15 mouse cellular contexts compared by ENCODE assay signal in the genomic region with DNA sequence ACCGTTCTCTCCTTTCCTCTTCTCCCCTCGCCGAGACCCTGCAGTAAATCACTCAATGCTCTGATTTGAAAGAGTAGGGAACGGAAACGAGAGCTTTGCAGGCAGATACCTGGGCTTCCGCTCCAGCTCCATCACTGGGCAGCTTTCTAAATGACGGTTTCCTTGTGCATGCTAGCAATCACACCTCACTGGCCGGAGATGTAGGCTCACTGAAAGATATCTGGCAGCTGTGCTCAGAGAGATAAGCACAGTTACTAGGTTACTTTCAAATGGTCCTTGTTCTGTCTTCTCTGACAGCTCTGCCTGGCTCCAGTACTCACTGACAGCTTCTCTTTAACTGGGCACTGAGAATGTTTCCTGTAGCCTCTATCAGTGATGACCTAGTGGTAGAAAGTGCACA.
DNase-seq lines count a peak whose midpoint lies in the region; ATAC-seq and TF ChIP-seq lines count a peak whose summit lies in the region.
"Had no signal": no experiment of that assay in that cellular context is flagged by ENCODE, and none has a peak within 500 bp of the region (broad histone marks: within the 10 kb centered on the region; RNA-seq: fewer than 3 reads in every experiment).

No protein-coding gene starts in this region.

- no peaks in the 10 kb centered on the region for H3K79me2 ChIP-seq in MEL (ENCODE audit: control insufficient read depth, insufficient read depth, low read length, poor library complexity)

- no peak for TF ChIP-seq POLR2A in MEL (IDR thresholded peaks at IDR 0.05; ENCODE audit: control insufficient read depth in 1 of 2, insufficient read depth in 1 of 2, low read depth in 1 of 2, low read length in 2 of 2, poor library complexity in 1 of 2)

- H3K36me3 ChIP-seq in kidney, embryonic 14.5 days (ENCODE audit: control insufficient read depth, insufficient read depth, low read length): no peaks in the 10 kb centered on the region
- H3K36me3 ChIP-seq in kidney, embryonic 16.5 days (ENCODE audit: insufficient read depth, low read length): no peaks in the 10 kb centered on the region
- H3K36me3 ChIP-seq in MEL (ENCODE audit: control insufficient read depth in 1 of 2, insufficient read depth in 2 of 2, low read length in 2 of 2): peaks cover 0 to 10% of the 10 kb centered on the region in 2 experiments; a peak in 2 of 4 replicates
- no peaks in the 10 kb centered on the region for H3K36me3 ChIP-seq in liver, embryonic 16.5 days (ENCODE audit: control insufficient read depth, insufficient read depth)
- H3K36me3 ChIP-seq in forebrain, embryonic 12.5 days (replicated peaks): no peaks in the 10 kb centered on the region
- H3K36me3 ChIP-seq: kidney, embryonic 15.5 days had no signal

- H3K27ac ChIP-seq in kidney, embryonic 14.5 days (ENCODE audit: low read depth, low read length): no peak overlapping the region
- no peak overlapping the region for H3K27ac ChIP-seq in kidney, embryonic 16.5 days (ENCODE audit: low read length)
- H3K27ac ChIP-seq in MEL (ENCODE audit: control insufficient read depth, low read depth, low read length): no peak overlapping the region
- H3K27ac ChIP-seq in liver, embryonic 16.5 days (ENCODE audit: low read length): no peak overlapping the region
- no peak overlapping the region for H3K27ac ChIP-seq in forebrain, embryonic 12.5 days
- H3K27ac ChIP-seq: kidney, embryonic 15.5 days; macrophage had no signal

- H3K27me3 ChIP-seq in kidney, embryonic 14.5 days (ENCODE audit: control insufficient read depth, insufficient read depth, low read length): no peaks in the 10 kb centered on the region
- H3K27me3 ChIP-seq in kidney, embryonic 16.5 days (ENCODE audit: insufficient read depth, low read length): 0 out of 2 replicates have a peak, but pooled peaks cover 5% of the 10 kb centered on the region
- no peaks in the 10 kb centered on the region; a peak in 1 of 4 replicates for H3K27me3 ChIP-seq in MEL (ENCODE audit: control insufficient read depth in 1 of 2, insufficient read depth in 2 of 2, low read length in 2 of 2)
- peaks cover 3% of the 10 kb centered on the region for H3K27me3 ChIP-seq in liver, embryonic 16.5 days (ENCODE audit: control insufficient read depth, insufficient read depth, low read depth, low read length)
- H3K27me3 ChIP-seq in forebrain, embryonic 12.5 days: 0 out of 2 replicates have a peak, but pooled peaks cover 3% of the 10 kb centered on the region

- TF ChIP-seq CTCF in MEL (IDR thresholded peaks at IDR 0.05 in 2 of 3, conservative IDR thresholded peaks at IDR 0.05 in 1 of 3; ENCODE audit: control insufficient read depth in 1 of 3, insufficient read depth in 1 of 3, low read depth in 2 of 3, low read length in 3 of 3, poor library complexity in 1 of 3, severe bottlenecking in 1 of 3): no peak

- peaks cover 10% of the 10 kb centered on the region; the same call in 1 of the 2 replicates for H3K4me1 ChIP-seq in kidney, embryonic 14.5 days (ENCODE audit: control insufficient read depth, insufficient read depth, low read length)
- peaks cover 10% of the 10 kb centered on the region for H3K4me1 ChIP-seq in kidney, embryonic 16.5 days (ENCODE audit: insufficient read depth, low read length)
- H3K4me1 ChIP-seq in MEL (ENCODE audit: control insufficient read depth in 1 of 2, insufficient read depth in 2 of 2, low read length in 2 of 2): peaks cover 4 to 24% of the 10 kb centered on the region in 2 experiments
- peaks cover 25% of the 10 kb centered on the region for H3K4me1 ChIP-seq in liver, embryonic 16.5 days (ENCODE audit: control insufficient read depth, low read depth, low read length)
- peaks cover 9% of the 10 kb centered on the region for H3K4me1 ChIP-seq in forebrain, embryonic 12.5 days

- H3K9ac ChIP-seq in kidney, embryonic 14.5 days (ENCODE audit: low read depth, low read length): peak overlapping the region; percentile 4; the same call in 1 of the 2 replicates
- no peak overlapping the region for H3K9ac ChIP-seq in kidney, embryonic 16.5 days (replicated peaks; ENCODE audit: low read length)
- H3K9ac ChIP-seq in MEL (ENCODE audit: control insufficient read depth, low read depth, low read length, poor library complexity, severe bottlenecking): no peak overlapping the region
- H3K9ac ChIP-seq in liver, embryonic 16.5 days (ENCODE audit: low read depth, low read length): peak overlapping the region; percentile 21; the same call in 1 of the 2 replicates
- H3K9ac ChIP-seq in forebrain, embryonic 12.5 days: no peak overlapping the region
- H3K9ac ChIP-seq: kidney, embryonic 15.5 days had no signal

- peak; percentile 56 to 66; a peak in 3 of 4 replicates for TF ChIP-seq EP300 in MEL (IDR thresholded peaks at IDR 0.05; ENCODE audit: low read depth in 1 of 2, low read length in 2 of 2)

- no peak for TF ChIP-seq RAD21 in MEL (IDR thresholded peaks at IDR 0.05; ENCODE audit: low read depth, low read length)

- WGBS in kidney, embryonic 14.5 days: 16% methylated on average over 8 of the region's 8 CpGs
- WGBS in kidney, embryonic 16.5 days: 12% methylated on average over 8 of the region's 8 CpGs
- WGBS in liver, embryonic 16.5 days (ENCODE audit: insufficient replicate concordance): 11% methylated on average over 8 of the region's 8 CpGs
- WGBS in forebrain, embryonic 12.5 days: 90% methylated on average over 8 of the region's 8 CpGs

- H3K9me3 ChIP-seq in kidney, embryonic 14.5 days (ENCODE audit: control insufficient read depth, low read length): no peaks in the 10 kb centered on the region
- H3K9me3 ChIP-seq in kidney, embryonic 16.5 days (ENCODE audit: low read length): no peaks in the 10 kb centered on the region
- H3K9me3 ChIP-seq in MEL (replicated peaks; ENCODE audit: insufficient read depth, low read length): no peaks in the 10 kb centered on the region
- H3K9me3 ChIP-seq in liver, embryonic 16.5 days (replicated peaks; ENCODE audit: control insufficient read depth, low read length): no peaks in the 10 kb centered on the region
- no peaks in the 10 kb centered on the region for H3K9me3 ChIP-seq in forebrain, embryonic 12.5 days
- H3K9me3 ChIP-seq: kidney, embryonic 15.5 days had no signal

- no peak overlapping the region for H3K4me2 ChIP-seq in kidney, embryonic 14.5 days (replicated peaks; ENCODE audit: low read depth, low read length)
- H3K4me2 ChIP-seq in kidney, embryonic 16.5 days (replicated peaks; ENCODE audit: low read depth, low read length): no peak overlapping the region
- H3K4me2 ChIP-seq in liver, embryonic 16.5 days (ENCODE audit: low read depth, low read length): peak overlapping the region; percentile 46
- no peak overlapping the region for H3K4me2 ChIP-seq in forebrain, embryonic 12.5 days
- H3K4me2 ChIP-seq: kidney, embryonic 15.5 days had no signal

- H3K4me3 ChIP-seq in kidney, embryonic 14.5 days (ENCODE audit: low read length): no peak overlapping the region
- no peak overlapping the region for H3K4me3 ChIP-seq in kidney, embryonic 16.5 days (ENCODE audit: low read length)
- no peak overlapping the region for H3K4me3 ChIP-seq in MEL (ENCODE audit: control insufficient read depth in 1 of 2, insufficient read depth in 1 of 2, low read depth in 2 of 2, low read length in 2 of 2)
- H3K4me3 ChIP-seq in liver, embryonic 16.5 days (ENCODE audit: low read depth, low read length): no peak overlapping the region
- H3K4me3 ChIP-seq in forebrain, embryonic 12.5 days (replicated peaks): no peak overlapping the region
- H3K4me3 ChIP-seq: kidney, embryonic 15.5 days had no signal

- DNase-seq in MEL (ENCODE audit: low read depth, low spot score): peak; percentile 58
- no peak for DNase-seq in spleen, postnatal 4 days (ENCODE audit: low spot score in 2 of 2)
- no peak for DNase-seq in gastrocnemius, postnatal 4 days (ENCODE audit: low spot score in 2 of 2)
- DNase-seq: adrenal gland, adult 8-10 months; cerebellum, postnatal 10 days; heart, adult 18-20 months; lung, adult 18-20 months had no signal

- ATAC-seq in kidney, embryonic 14.5 days (ENCODE audit: low FRiP score, low TSS enrichment): no peak
- no peak for ATAC-seq in kidney, embryonic 16.5 days (ENCODE audit: low FRiP score, low TSS enrichment)
- peak; percentile 56 for ATAC-seq in erythroblast, adult 5-6 weeks (replicated peaks; ENCODE audit: low FRiP score, poor library complexity, severe bottlenecking)
- peak; percentile 80 for ATAC-seq in liver, embryonic 16.5 days (ENCODE audit: low read depth)
- ATAC-seq in forebrain, embryonic 12.5 days (ENCODE audit: low FRiP score): no peak
- ATAC-seq: midbrain, embryonic 16.5 days had no signal

TF ChIP-seq in MEL, 35 proteins besides CTCF, POLR2A, EP300 and RAD21 (continues in another document):
- TF ChIP-seq MYB (IDR thresholded peaks at IDR 0.05; ENCODE audit: low read depth, low read length) (peak; percentile 12; the same call in 1 of the 2 replicates), CHD1 (IDR thresholded peaks at IDR 0.05; ENCODE audit: low read depth, low read length) (no peak), ZC3H11A (IDR thresholded peaks at IDR 0.05; ENCODE audit: low read depth, low read length) (no peak), UBTF (IDR thresholded peaks at IDR 0.05; ENCODE audit: borderline replicate concordance, insufficient read depth, low read depth, low read length) (no peak), MAX (IDR thresholded peaks at IDR 0.05; ENCODE audit: low read length) (no peak), KAT2A (conservative IDR thresholded peaks at IDR 0.05; ENCODE audit: low read depth, low read length) (no peak), POLR2AphosphoS5 (IDR thresholded peaks at IDR 0.05; ENCODE audit: borderline replicate concordance, low read depth, low read length) (no peak), TCF12 (IDR thresholded peaks at IDR 0.05; ENCODE audit: low read depth, low read length) (peak; percentile 72), MYC (IDR thresholded peaks at IDR 0.05; ENCODE audit: low read depth, low read length) (no peak), MAFK (IDR thresholded peaks at IDR 0.05; ENCODE audit: borderline replicate concordance, low read depth, low read length) (no peak), MXI1 (IDR thresholded peaks at IDR 0.05; ENCODE audit: low read depth, low read length) (no peak), ELF1 (IDR thresholded peaks at IDR 0.05; ENCODE audit: low read depth, low read length) (no peak), USF1 (IDR thresholded peaks at IDR 0.05; ENCODE audit: low read depth, low read length) (no peak), SIN3A (IDR thresholded peaks at IDR 0.05; ENCODE audit: low read length) (peak; percentile 53; the same call in 1 of the 2 replicates), BHLHE40 (IDR thresholded peaks at IDR 0.05; ENCODE audit: borderline replicate concordance, low read depth, low read length) (no peak), GATA1 (IDR thresholded peaks at IDR 0.05; ENCODE audit: low read depth, low read length) (peak; percentile 86), HCFC1 (IDR thresholded peaks at IDR 0.05; ENCODE audit: low read depth, low read length) (no peak), JUND (IDR thresholded peaks at IDR 0.05; ENCODE audit: low read depth, low read length) (no peak), ZMIZ1 (IDR thresholded peaks at IDR 0.05; ENCODE audit: low read depth, low read length) (no peak), GABPA (IDR thresholded peaks at IDR 0.05; ENCODE audit: low read depth, low read length) (no peak), NELFE (IDR thresholded peaks at IDR 0.05; ENCODE audit: low read depth, low read length) (no peak)

Comparison
In these comparisons a context has a peak if more than half of its experiments do, and no peak if none do; other contexts are left out.
1. H3K9ac ChIP-seq: peak in kidney, embryonic 14.5 days (single experiment) and liver, embryonic 16.5 days (single experiment); none in kidney, embryonic 16.5 days (single experiment), MEL (single experiment) and forebrain, embryonic 12.5 days (single experiment).
2. ATAC-seq: peak in erythroblast, adult 5-6 weeks (single experiment) and liver, embryonic 16.5 days (single experiment); none in kidney, embryonic 14.5 days (single experiment), kidney, embryonic 16.5 days (single experiment) and forebrain, embryonic 12.5 days (single experiment).